Mouse (Mus musculus) kidney, embryonic 15.5 days (tissue): ENCODE measurements around the gene Mocs2. TPM values are rescaled to one million over a fixed set of nuclear protein-coding genes. Genes with fewer than 3 reads are reported as not detected.
A peak's percentile ranks its signal among the peaks of the same experiment; 100 is the strongest.

Experiments
- ATAC-seq: fragments of 200-750 bp; cut with Nextera tagmentation; replicated peaks from 2 replicates; pipeline ENCODE4 v1.8.0; 2017; ENCODE audit warnings: moderate TSS enrichment; ENCODE audit not compliant: low FRiP score
- H3K27ac ChIP-seq: fragments of 300-500 bp; sonication (generic); 2 replicates; pipeline ENCODE4 v1.5.1; 2015; ENCODE audit warnings: mild to moderate bottlenecking, inconsistent platforms
- H3K27me3 ChIP-seq: fragments of 300-500 bp; sonication (generic); 2 replicates; pipeline ENCODE4 v1.6.1; 2015; ENCODE audit warnings: inconsistent platforms
- H3K36me3 ChIP-seq: fragments of 300-500 bp; sonication (generic); 2 replicates; pipeline ENCODE4 v1.6.1; 2015; ENCODE audit warnings: inconsistent platforms
- H3K4me1 ChIP-seq: fragments of 300-500 bp; sonication (generic); 2 replicates; pipeline ENCODE4 v1.6.1; 2015; ENCODE audit warnings: inconsistent platforms
- H3K4me2 ChIP-seq: fragments of 300-500 bp; sonication (generic); 2 replicates; pipeline ENCODE4 v1.6.1; 2015; ENCODE audit warnings: moderate library complexity, mild to moderate bottlenecking, inconsistent platforms
- H3K4me3 ChIP-seq: fragments of 300-500 bp; sonication (generic); replicated peaks from 2 replicates; pipeline ENCODE4 v1.5.1; 2015; ENCODE audit warnings: mild to moderate bottlenecking, inconsistent platforms
- H3K9ac ChIP-seq: fragments of 300-500 bp; sonication (generic); 2 replicates; pipeline ENCODE4 v1.6.1; 2015; ENCODE audit warnings: mild to moderate bottlenecking, inconsistent platforms
- H3K9me3 ChIP-seq: fragments of 300-500 bp; sonication (generic); replicated peaks from 2 replicates; pipeline ENCODE4 v1.6.1; 2016; ENCODE audit warnings: inconsistent platforms
- WGBS: fragments of 180-500 bp; shearing (Covaris S2); methylation state at CpG from one replicate; pipeline ENCODE4 v1.1.7; 2015; ENCODE audit warnings: mixed read lengths; 5-methylcytosine and 5-hydroxymethylcytosine counted together
- polyA plus RNA-seq: library from polyadenylated mRNA; unstranded; fragments of >200 nt; fragmentation: Nextera tagmentation; extraction: Ambion mirVana; gene quantifications from 2 replicates; pipeline ENCODE4 v1.2.1, GENCODE M21; 2015

The Mocs2 gene
- polyA plus RNA-seq, 1 experiment from 2014 or later, result 76.1 TPM

DNA sequence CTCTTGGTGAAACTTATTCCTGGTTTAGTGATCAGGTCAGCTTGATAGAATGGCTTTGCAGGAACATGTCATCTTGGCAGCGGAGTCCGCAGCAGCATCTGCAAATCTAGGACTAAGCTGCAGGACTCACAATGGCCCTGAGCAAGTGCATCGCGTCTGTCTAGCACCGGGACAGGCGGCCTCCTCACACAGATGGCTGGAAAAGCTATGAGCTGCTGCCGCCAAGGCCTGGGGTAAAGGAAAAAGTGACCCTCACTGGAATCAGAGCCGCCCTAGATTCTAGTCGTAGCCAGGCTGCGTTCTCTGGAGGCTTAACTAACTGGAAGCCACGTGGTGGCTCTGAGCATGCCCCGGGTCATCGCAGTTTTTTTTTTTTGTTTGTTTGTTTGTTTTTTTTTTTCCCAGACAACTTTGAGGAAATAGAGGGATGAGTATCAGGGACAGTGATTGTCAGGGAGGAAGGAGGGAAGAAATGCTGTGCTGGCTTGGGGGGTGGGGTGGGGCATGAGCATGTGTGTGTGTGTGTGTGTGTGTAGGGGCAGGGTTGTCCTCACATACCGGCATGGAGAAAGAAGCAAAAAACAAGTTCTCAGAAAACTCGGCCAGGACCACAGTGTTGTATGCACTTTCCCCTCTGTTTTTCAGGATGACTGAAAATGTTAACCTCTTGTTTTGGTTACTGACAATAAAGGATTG, 37.7 kb downstream of the Mocs2 start:
- Histone ChIP-seq H3K27ac (no peak overlapping the region), H3K4me3 (no peak overlapping the region), H3K9me3 (no peaks in the 10 kb centered on the region), H3K27me3 (no peaks in the 10 kb centered on the region), H3K9ac (no peak overlapping the region), H3K4me1 (peaks cover 6% of the 10 kb centered on the region), H3K4me2 (peak overlapping the region; percentile 29; the same call in 1 of the 2 replicates), H3K36me3 (no peaks in the 10 kb centered on the region)
- WGBS, result 33% methylated on average over 15 of the region's 15 CpGs
- no peak for ATAC-seq

- no peak for ATAC-seq
- no peaks in the 10 kb centered on the region for H3K27me3 ChIP-seq
- H3K9me3 ChIP-seq, result no peaks in the 10 kb centered on the region
- H3K4me3 ChIP-seq, result no peak overlapping the region
- WGBS, result 49% methylated on average over 7 of the region's 7 CpGs
- no peak overlapping the region for H3K4me2 ChIP-seq
- no peaks in the 10 kb centered on the region for H3K36me3 ChIP-seq
- no peak overlapping the region for H3K27ac ChIP-seq
- H3K4me1 ChIP-seq, result peaks cover 6% of the 10 kb centered on the region
- H3K9ac ChIP-seq, result no peak overlapping the region
These were observed 38.2 kb downstream of the Mocs2 start for GRCm38 (mm10) chr13:114856269-114856627.

DNA sequence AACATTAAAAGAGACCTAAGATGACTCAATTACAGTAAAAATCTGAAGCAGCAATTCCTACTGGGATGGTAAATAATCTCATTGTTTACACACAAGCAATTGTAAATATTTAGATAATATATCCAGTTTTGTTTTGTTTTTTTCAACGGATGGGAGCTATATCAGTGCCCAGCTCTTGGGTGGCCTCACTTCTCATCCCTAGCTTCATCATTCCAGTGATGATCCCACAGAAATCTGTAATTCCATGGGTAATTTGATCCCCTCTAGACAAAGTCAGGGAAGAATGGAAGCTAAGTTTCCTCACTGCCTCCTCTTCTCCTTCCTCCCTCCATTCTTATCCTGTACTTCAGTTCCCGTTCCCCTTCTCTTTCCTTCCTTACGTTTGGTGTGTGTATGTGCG, 39.5 kb downstream of the Mocs2 start:
- WGBS, result 88% methylated on average over 4 of the region's 4 CpGs

GRCm38 (mm10) chr13:114874738-114875137, 56.7 kb downstream of the Mocs2 start:
- WGBS, result 95% methylated on average over 6 of the region's 6 CpGs
- Histone ChIP-seq H3K4me2 (no peak overlapping the region), H3K27ac (no peak overlapping the region), H3K36me3 (no peaks in the 10 kb centered on the region), H3K4me1 (no peaks in the 10 kb centered on the region), H3K4me3 (no peak overlapping the region), H3K9me3 (no peaks in the 10 kb centered on the region), H3K27me3 (no peaks in the 10 kb centered on the region), H3K9ac (no peak overlapping the region)
- no peak for ATAC-seq

More for the DNA sequence above, 39.5 kb downstream of the Mocs2 start:
- H3K4me3 ChIP-seq, result no peak overlapping the region
- no peaks in the 10 kb centered on the region for H3K36me3 ChIP-seq
- no peak overlapping the region for H3K27ac ChIP-seq
- H3K27me3 ChIP-seq, result no peaks in the 10 kb centered on the region
- ATAC-seq, result no peak
- H3K4me1 ChIP-seq, result peaks cover 6% of the 10 kb centered on the region
- no peak overlapping the region for H3K9ac ChIP-seq
- no peaks in the 10 kb centered on the region for H3K9me3 ChIP-seq
- no peak overlapping the region for H3K4me2 ChIP-seq

- no peak for ATAC-seq
- Histone ChIP-seq H3K36me3 (no peaks in the 10 kb centered on the region), H3K4me1 (no peaks in the 10 kb centered on the region), H3K27ac (no peak overlapping the region), H3K9ac (no peak overlapping the region), H3K4me3 (no peak overlapping the region), H3K4me2 (no peak overlapping the region), H3K9me3 (no peaks in the 10 kb centered on the region), H3K27me3 (no peaks in the 10 kb centered on the region)
- WGBS, result 81% methylated on average over 2 of the region's 2 CpGs
These were observed 58.0 kb downstream of the Mocs2 start for GRCm38 (mm10) chr13:114876005-114876520.

- Histone ChIP-seq H3K9ac (no peak overlapping the region), H3K4me2 (no peak overlapping the region), H3K9me3 (no peaks in the 10 kb centered on the region), H3K4me3 (no peak overlapping the region), H3K27ac (no peak overlapping the region), H3K4me1 (no peaks in the 10 kb centered on the region), H3K27me3 (no peaks in the 10 kb centered on the region), H3K36me3 (no peaks in the 10 kb centered on the region)
- WGBS, result 77% methylated on average over 11 of the region's 11 CpGs
- ATAC-seq, result no peak
These were observed 60.6 kb downstream of the Mocs2 start for GRCm38 (mm10) chr13:114878667-114879066.

Other genes with a start within 250 kb of the Mocs2 start
- 2.8 and 3.1 TPM in 2 replicates for gene Itga2, start 113.9 kb downstream of the Mocs2 start, polyA plus RNA-seq